Mouse (Mus musculus) adrenal gland (tissue): ENCODE measurements around the gene Peak1.
"Not testable (repeated sequence)": the region's sequence is repeated elsewhere in the genome, so short reads cannot be mapped to it uniquely, and the experiment has no call there.

Experiments used
- intact Hi-C: fragments of 180-260 bp; cut with DNase I; formaldehyde crosslinking; loops from one replicate; pipeline ENCODE4 v1.15.1; 2025
- long read RNA-seq, 2 experiments: library from polyadenylated mRNA; unstranded; transcript quantifications; one replicate each; pipeline ENCODE4 v2.0.0; 2020; ENCODE audit warnings: borderline replicate concordance in 1 of 2; ENCODE audit not compliant: insufficient replicate concordance in 1 of 2

The Peak1 gene
- long read RNA-seq, experiment 1, partial matches to known transcripts, result 3 of 9 reads
- long read RNA-seq, experiment 1, other reads (novel, unspliced or antisense), result 4 of 9 reads
- long read RNA-seq, experiment 2, partial matches to known transcripts, result 11 of 26 reads
- long read RNA-seq, experiment 2, other reads (novel, unspliced or antisense), result 10 of 26 reads

DNA sequence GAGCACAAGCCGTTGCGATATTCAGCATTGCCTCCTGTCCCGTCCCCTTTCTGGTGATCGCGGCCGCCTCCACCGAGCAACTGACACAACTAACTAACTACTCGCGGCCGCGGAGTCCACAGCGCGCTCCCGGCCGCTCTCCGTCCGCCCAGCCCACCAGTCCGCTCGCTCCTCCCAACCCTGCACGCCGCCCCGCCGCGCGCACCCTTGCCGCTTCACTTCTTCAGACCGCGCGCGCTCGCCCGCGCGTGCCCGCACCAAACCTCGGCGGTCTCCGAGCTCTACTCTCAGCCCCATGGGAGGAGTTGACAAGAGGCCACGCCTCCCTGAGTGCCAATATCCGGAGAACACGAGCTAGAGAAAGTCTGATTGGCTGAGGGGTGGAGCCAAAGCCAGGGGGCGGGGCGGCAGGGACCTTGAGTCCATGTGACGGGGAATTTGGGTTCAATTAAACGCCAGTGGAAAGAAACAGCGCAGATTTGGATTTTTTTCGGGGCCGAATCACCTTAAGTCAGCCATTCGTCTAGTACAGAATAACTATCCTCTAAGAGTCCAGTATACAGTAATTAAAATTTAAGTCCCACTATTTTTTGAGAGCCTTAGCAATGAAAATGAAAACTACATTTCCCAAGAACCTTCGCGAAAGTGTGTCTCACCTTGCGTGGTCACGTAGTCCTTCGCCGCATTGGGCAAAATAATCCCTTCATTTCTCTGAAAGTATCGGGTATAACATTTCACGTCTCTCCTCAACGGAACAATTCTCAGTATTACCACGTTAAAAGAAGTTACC is at the start of gene Peak1, which contains the start of gene Hmg20a:
Gene Peak1 (minus strand): TSS at position 120 of the 790 bp plus-strand sequence.
Gene Hmg20a (plus strand): TSS at position 662 of the 790 bp plus-strand sequence.
- intact Hi-C loops, result loop anchor here (1.0 to 10.0 kb wide), 4 partner anchors 53 to 151 kb away; no protein-coding TSS in a partner anchor

DNA sequence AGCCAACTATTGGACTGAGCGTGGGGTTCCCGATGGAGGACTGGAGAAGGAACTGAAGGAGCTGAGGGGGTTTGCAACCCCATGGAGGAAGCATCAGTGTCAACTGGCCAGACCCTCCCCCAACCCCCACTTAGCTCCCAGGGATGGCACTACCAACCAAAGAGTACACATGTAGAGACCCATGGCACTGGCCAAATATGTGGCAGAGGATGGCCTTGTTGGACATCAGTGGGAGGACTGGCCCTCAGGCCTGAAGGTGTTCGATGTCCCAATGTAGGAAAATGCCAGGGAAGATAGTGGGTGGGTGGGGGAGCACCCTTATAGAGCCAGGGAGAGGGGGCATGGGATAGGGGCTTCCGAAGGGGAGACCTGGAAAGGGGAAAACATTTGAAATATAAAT is 48.4 kb upstream of the Peak1 start:
- intact Hi-C loops, result loop anchor here (5.0 kb wide), 1 partner anchor 36 kb away; no protein-coding TSS in a partner anchor

DNA sequence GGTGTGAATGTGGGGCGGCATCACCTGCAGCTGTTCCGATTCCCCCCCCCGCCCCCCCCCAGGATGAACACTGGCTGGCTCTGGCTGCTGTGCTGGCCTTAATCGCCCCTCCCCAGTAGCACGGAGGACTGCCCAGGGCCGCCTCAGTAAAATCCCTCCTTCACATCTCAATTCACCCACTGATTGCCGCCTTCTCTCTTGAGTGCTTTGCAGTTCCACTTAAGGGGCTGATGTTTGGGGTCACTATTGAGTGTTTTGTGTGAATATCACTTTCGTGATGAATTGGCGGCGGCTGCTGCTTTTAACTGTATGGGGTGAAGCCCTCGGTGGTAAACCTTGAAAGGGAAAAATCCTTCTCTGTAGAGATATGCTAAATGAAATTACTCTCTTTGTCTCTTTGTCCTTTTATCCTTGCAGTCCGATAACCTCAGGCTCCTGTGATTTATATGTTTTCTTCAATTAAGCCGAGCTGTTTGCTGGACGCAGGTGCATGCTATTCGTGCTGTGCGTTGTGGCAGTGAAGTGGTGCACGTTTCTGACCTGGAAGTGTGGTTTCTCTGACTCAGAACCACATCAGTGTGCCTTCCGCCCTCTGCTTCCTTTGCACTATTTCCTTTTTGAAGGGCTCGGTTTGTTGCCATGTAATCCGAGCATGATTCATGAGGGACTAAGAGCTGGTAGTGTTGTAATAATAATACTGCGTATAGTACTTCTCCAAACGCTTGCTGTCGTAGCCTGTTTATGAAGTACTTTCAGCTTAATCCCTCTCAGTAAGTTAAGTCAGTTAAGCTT is 47.2 kb upstream of the Peak1 start:
- intact Hi-C loops, result loop anchor here (5.0 kb wide), 1 partner anchor 37 kb away; no protein-coding TSS in a partner anchor

DNA sequence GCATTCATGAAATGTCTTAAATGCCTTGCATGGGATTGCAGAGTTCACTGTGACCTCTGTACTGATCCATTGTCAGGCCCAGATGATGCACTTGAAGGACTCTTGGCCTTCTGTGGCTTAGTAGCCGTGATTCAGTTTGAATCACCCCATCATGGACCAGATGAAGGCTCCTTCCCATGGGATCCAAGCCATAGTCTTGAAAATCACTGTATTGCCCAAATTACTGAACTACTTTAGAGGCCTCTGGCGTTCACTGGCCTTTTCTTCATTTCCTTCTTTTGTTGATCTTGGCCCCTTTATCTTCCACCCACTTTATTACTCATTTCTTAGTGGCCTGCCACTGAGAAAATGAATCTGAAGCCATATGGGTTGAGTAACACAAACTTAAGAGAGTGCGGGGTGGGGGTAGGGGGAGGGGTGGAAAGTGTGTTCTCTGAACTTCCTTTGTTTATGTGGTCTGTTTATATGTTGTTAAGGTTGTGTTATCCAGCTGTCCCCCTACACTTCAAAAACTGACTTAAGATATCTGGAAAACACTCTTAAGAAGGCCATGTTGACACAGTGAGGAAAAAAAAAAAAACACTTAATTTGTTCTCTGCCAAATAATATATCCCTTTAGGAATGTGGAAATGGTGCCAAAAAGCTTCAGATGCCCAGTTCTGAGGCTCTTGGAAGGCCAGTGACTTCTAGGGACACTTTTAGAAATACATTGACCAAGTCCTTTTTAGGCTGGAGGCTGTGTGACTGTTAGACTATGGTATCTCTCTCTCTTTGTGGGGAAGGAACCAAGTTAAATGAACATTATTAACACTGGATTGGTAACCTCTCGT is 46.0 kb upstream of the Peak1 start:
- intact Hi-C loops, result no loop called here

DNA sequence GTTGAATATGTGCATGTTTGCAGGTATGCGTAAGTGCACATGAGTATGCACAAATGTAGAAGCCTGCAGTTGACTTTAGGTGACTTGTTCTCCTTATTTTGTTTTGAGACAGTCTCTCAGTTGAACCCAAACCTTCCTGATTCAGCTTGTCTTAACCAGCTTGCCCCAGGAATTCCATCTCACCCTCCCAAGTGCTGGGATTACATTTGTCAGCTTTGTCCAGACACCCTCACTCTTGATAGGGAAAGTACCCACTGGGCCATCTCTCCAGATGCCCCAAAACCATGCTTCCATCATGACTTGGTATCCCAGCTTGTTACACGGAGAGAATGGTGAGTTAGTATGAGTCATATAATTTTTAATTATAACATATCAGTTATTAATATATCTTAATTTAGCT is 45.2 kb upstream of the Peak1 start:
- intact Hi-C loops, result no loop called here

GRCm38 (mm10) chr9:56462606-56463005 is 44.7 kb upstream of the Peak1 start:
- intact Hi-C loops, result no loop called here

DNA sequence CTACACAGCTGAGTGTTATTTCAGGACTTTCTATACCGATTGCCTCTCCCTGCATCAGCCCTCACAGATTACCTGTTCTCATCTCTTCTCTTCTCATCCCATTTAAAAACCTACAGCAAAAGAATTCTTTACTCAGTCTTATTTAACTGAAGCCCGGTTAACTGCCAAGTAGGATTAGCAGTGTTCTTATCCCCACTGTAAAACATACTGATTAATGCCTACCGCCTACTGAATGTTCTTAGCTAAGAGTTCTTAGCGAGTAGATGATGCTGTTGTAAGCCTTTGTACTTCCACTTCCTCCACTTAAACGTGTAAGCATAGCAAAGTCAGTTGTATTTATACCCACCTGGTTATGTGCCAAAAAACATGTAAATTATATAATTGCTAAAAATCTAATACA is 43.1 kb upstream of the Peak1 start:
- intact Hi-C loops, result no loop called here

DNA sequence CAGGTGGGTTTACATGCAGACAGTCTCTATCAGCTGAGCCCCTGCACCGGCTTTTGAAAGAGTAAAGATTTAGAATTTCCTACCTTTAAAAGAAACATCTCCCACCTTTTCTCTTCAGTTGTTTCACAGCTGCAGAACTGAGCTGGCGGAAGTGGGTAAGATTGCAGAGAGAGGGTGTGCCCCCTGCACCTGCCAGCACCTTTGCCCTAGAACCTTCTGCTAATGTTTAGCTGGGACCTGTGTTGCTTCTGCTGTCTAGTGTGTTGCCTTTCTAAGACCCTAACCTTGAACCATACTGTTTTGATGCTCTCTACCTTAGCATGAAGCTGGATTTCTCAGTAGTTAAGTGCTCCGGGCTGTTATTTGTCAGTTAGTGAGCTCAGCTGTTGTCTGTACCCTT is 38.6 kb upstream of the Peak1 start:
- intact Hi-C loops, result loop anchor here (5.0 kb wide), 1 partner anchor 34 kb away; no protein-coding TSS in a partner anchor

GRCm38 (mm10) chr9:56453038-56453815 is 35.4 kb upstream of the Peak1 start:
- intact Hi-C loops, result no loop called here

GRCm38 (mm10) chr9:56451570-56451969 is 33.7 kb upstream of the Peak1 start:
- intact Hi-C loops, result no loop called here

DNA sequence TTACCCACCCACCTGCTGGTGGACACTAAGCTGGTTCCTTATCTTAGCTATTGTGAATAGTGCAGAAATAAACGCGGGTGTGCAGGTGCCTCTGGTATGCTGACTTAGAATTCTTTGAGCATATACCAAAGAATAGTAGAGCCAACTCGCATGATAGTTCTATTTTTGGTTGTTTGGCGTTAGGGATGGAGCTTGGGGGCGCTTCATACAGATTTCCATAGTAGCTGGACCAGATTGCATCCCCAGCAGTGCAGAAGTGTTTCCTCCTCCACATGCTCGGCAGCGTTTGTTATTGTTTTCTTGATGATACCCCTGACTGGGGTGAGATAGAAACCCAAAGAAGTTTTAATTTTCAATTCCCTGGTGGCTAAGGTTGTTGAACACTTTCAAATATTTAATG is 21.8 kb upstream of the Peak1 start:
- intact Hi-C loops, result no loop called here

- intact Hi-C loops, result not testable (repeated sequence)
These were observed 19.5 kb upstream of the Peak1 start for GRCm38 (mm10) chr9:56437300-56437892.

GRCm38 (mm10) chr9:56435821-56436526 is 18.1 kb upstream of the Peak1 start:
- intact Hi-C loops, result no loop called here

GRCm38 (mm10) chr9:56424861-56425260 is 7.0 kb upstream of the Peak1 start:
- intact Hi-C loops, result loop anchor here (5.0 kb wide), 1 partner anchor 32 kb away; no protein-coding TSS in a partner anchor

DNA sequence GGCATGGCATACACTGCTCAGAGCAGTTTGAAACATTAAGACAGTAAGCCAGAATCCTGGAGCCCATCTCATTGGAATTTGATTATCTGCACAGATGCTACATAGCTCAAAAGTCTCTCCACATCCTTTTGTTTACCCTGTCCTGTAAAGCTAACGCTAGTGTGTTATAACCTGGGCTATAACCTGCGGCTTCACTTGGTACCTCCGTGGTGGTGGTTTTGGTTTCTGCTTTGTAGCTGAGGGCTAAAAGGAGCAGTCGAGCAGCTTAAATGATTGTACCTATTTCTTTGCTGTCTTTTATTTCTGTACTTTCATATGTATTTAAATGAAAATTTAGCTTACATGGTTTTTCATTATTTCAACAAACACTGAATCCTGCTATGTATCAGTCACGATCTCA is 4.1 kb upstream of the Peak1 start:
- intact Hi-C loops, result loop anchor here (5.0 kb wide), 1 partner anchor 35 kb away; no protein-coding TSS in a partner anchor

DNA sequence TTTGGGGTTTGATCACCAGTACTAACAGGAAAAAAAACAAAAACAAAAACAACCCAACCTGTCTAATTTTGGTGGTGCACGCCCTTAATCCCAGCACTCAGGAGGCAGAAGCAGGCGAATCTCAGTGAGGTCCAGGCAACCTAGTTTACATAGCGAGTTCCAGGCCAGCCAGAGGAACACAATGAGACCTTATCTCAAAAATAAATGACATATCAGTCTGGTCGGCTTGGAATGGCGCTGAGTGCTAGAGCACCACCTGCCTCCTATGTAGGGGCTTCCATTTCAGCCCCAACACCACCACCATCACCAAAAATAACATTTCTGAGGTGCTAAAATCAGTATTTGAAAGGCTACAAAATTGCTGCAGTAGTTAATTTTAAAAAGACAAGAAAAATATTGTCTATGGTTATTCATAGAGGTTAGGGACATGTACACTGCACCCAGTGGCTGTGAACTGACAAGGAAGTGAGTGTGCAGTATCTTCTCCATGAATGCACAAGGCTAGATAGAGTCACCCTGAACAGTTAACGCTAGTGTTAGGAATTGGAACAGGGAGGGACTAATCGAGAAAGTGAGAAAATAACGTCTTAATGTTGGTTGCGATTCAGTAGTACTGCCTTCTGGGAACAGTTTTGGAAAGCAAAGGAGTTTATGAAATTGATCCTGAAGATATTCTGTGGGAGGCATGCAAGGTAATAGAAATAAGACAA is 3.2 kb upstream of the Peak1 start:
- intact Hi-C loops, result loop anchor here (5.0 kb wide), 1 partner anchor 36 kb away; no protein-coding TSS in a partner anchor

- intact Hi-C loops, result loop anchor here (5.0 kb wide), 1 partner anchor 37 kb away; no protein-coding TSS in a partner anchor
These were observed 2.4 kb upstream of the Peak1 start for GRCm38 (mm10) chr9:56420236-56420635.

GRCm38 (mm10) chr9:56418738-56419239 is 922 bp upstream of the Peak1 start:
- intact Hi-C loops, result loop anchor here (5.0 to 10.0 kb wide), 3 partner anchors 54 to 151 kb away; no protein-coding TSS in a partner anchor
